Mouse (Mus musculus) liver, embryonic 14.5 days (tissue): ENCODE measurements around the gene Tm9sf4. TPM values are rescaled to one million over a fixed set of nuclear protein-coding genes. Genes with fewer than 3 reads are reported as not detected.

Experiments
- ATAC-seq: fragments of 200-750 bp; cut with Nextera tagmentation; 2 replicates; pipeline ENCODE4 v1.8.0; 2017; ENCODE audit warnings: moderate number of reproducible peaks, mild to moderate bottlenecking, moderate library complexity; ENCODE audit not compliant: insufficient read depth
- DNase-seq, 3 experiments: peaks; one replicate each; pipeline ENCODE4 v3.0.0-alpha.2; 2012 to 2013; ENCODE audit warnings: low read depth in 3 of 3, low spot score in 3 of 3
- H3K27ac ChIP-seq: fragments of 300-500 bp; sonication (generic); 2 replicates; pipeline ENCODE4 v1.5.1; 2014; ENCODE audit warnings: moderate library complexity, mild to moderate bottlenecking, control low read depth, inconsistent platforms
- H3K27me3 ChIP-seq: fragments of 300-500 bp; sonication (generic); 2 replicates; pipeline ENCODE4 v1.6.1; 2014; ENCODE audit warnings: mild to moderate bottlenecking, low read length, moderate library complexity; ENCODE audit not compliant: control insufficient read depth, insufficient read depth
- H3K36me3 ChIP-seq: fragments of 300-500 bp; sonication (generic); replicated peaks from 2 replicates; pipeline ENCODE4 v1.6.1; 2014; ENCODE audit warnings: low read depth; ENCODE audit not compliant: control insufficient read depth, insufficient read depth
- H3K4me1 ChIP-seq, 2 experiments: fragments of 200-500 bp in 1 of 2; fragments of 300-500 bp in 1 of 2; sonication (generic) in 1 of 2; replicated peaks; 2 replicates each; pipeline ENCODE4 v1.6.1; 2012 to 2014; ENCODE audit warnings: antibody characterized with exemption in 1 of 2, inconsistent platforms in 1 of 2, low read length in 1 of 2; ENCODE audit not compliant: control insufficient read depth in 2 of 2, insufficient read depth in 2 of 2
- H3K4me2 ChIP-seq: fragments of 300-500 bp; sonication (generic); 2 replicates; pipeline ENCODE4 v1.6.1; 2014; ENCODE audit warnings: low read depth, mild to moderate bottlenecking, control low read depth, moderate library complexity
- H3K4me3 ChIP-seq, 2 experiments: fragments of 200-500 bp in 1 of 2; fragments of 300-500 bp in 1 of 2; sonication (generic) in 1 of 2; 2 replicates each; pipeline ENCODE4 v1.5.1; 2012 to 2014; ENCODE audit warnings: low read depth in 2 of 2, low read length in 2 of 2, mild to moderate bottlenecking in 2 of 2, control low read depth in 1 of 2, inconsistent platforms in 1 of 2, moderate library complexity in 1 of 2; ENCODE audit not compliant: insufficient read depth in 1 of 2
- H3K9ac ChIP-seq: fragments of 300-500 bp; sonication (generic); replicated peaks from 2 replicates; pipeline ENCODE4 v1.6.1; 2014; ENCODE audit warnings: mild to moderate bottlenecking, control low read depth, moderate library complexity
- H3K9me3 ChIP-seq: fragments of 300-500 bp; sonication (generic); 2 replicates; pipeline ENCODE4 v1.6.1; 2016; ENCODE audit warnings: low read length, mixed read lengths; ENCODE audit not compliant: control insufficient read depth
- CTCF ChIP-seq: IDR thresholded peaks from 2 replicates; pipeline ENCODE4 v1.5.1; 2016; ENCODE audit warnings: antibody characterized with exemption, low read depth, control low read depth
- EP300 ChIP-seq: IDR thresholded peaks from 2 replicates; pipeline ENCODE4 v1.6.1; 2016; ENCODE audit warnings: antibody characterized with exemption, low read depth
- WGBS: fragments of 180-500 bp; shearing (Covaris S2); extraction: QIAGEN DNeasy Blood & Tissue Kit; methylation state at CpG from one replicate; pipeline ENCODE4 v1.1.7; 2014; ENCODE audit not compliant: insufficient replicate concordance; 5-methylcytosine and 5-hydroxymethylcytosine counted together
- polyA plus RNA-seq, 2 experiments: library from polyadenylated mRNA; depleted of rRNA in 1 of 2; stranded (reverse) in 1 of 2; unstranded in 1 of 2; fragments of >200 nt; fragmentation: Nextera tagmentation in 1 of 2; extraction: Ambion mirVana in 1 of 2; gene quantifications; 2 replicates each; pipeline versions ENCODE4 v1.2.1 to v1.2.3; 2012 to 2014

Tm9sf4 gene
- polyA plus RNA-seq, 2 experiments = 13.0 to 23.7 TPM

- DNase-seq = no peak
- Histone ChIP-seq H3K9me3 (no peaks in the 10 kb centered on the region), H3K27me3 (no peaks in the 10 kb centered on the region), H3K4me3 (no peak overlapping the region), H3K4me2 (no peak overlapping the region), H3K36me3 (no peaks in the 10 kb centered on the region), H3K4me1 (no peaks in the 10 kb centered on the region), H3K9ac (no peak overlapping the region), H3K27ac (no peak overlapping the region)
- TF ChIP-seq CTCF (no peak), EP300 (no peak)
- no peak for ATAC-seq
- 70% methylated on average over 4 of the region's 4 CpGs for WGBS
Observed at GRCm38 (mm10) chr2:153136211-153136610, 24.9 kb upstream of the Tm9sf4 start.

- Histone ChIP-seq H3K27ac (no peak overlapping the region), H3K4me3 (no peak overlapping the region), H3K9me3 (no peaks in the 10 kb centered on the region), H3K4me2 (no peak overlapping the region), H3K36me3 (no peaks in the 10 kb centered on the region), H3K27me3 (no peaks in the 10 kb centered on the region), H3K4me1 (no peaks in the 10 kb centered on the region), H3K9ac (no peak overlapping the region)
- WGBS = 57% methylated on average over 7 of the region's 7 CpGs
- no peak for ATAC-seq
- TF ChIP-seq CTCF (no peak), EP300 (no peak)
- DNase-seq = no peak
Observed at GRCm38 (mm10) chr2:153139158-153139557, 21.9 kb upstream of the Tm9sf4 start.

GRCm38 (mm10) chr2:153139996-153140613 lies 21.0 kb upstream of the Tm9sf4 start:
- Histone ChIP-seq H3K27ac (no peak overlapping the region), H3K9me3 (no peaks in the 10 kb centered on the region), H3K9ac (no peak overlapping the region), H3K4me3 (no peak overlapping the region), H3K27me3 (no peaks in the 10 kb centered on the region), H3K4me2 (no peak overlapping the region), H3K36me3 (no peaks in the 10 kb centered on the region), H3K4me1 (no peaks in the 10 kb centered on the region)
- 45% methylated on average over 9 of the region's 9 CpGs for WGBS
- DNase-seq = no peak
- ATAC-seq = no peak
- no peak for TF ChIP-seq EP300
- no peak for TF ChIP-seq CTCF

GRCm38 (mm10) chr2:153142620-153143199 lies 18.4 kb upstream of the Tm9sf4 start:
- ATAC-seq (no peak), DNase-seq (peak in 2 of 3 experiments; percentile 16 to 35)
- H3K36me3 ChIP-seq = no peaks in the 10 kb centered on the region
- H3K9ac ChIP-seq = no peak overlapping the region
- no peaks in the 10 kb centered on the region for H3K4me1 ChIP-seq
- no peak overlapping the region for H3K27ac ChIP-seq
- no peak overlapping the region for H3K4me3 ChIP-seq
- H3K4me2 ChIP-seq = no peak overlapping the region
- 26% methylated on average over 10 of the region's 10 CpGs for WGBS
- peak; percentile 76 for TF ChIP-seq CTCF
- no peak for TF ChIP-seq EP300
- no peaks in the 10 kb centered on the region for H3K27me3 ChIP-seq
- H3K9me3 ChIP-seq = no peaks in the 10 kb centered on the region

DNA sequence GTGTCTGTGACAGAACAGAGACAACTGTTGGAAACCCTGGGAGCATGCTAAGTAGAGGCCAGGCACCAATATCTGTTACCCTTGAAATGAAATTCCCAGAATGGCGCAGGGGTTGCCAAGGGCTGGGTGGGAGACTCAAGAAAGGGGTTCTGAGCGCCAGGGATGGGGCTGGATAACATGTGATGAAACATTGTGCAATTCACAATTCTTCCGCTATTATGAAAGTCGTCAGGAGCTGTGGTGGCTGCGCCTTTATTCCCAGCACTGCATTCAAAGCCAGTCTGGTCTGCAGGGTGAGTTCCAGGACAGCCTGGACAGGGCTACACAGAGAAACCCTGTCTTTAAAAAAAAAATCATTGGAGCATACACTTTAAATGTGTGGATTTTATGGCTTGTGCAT lies 15.8 kb upstream of the Tm9sf4 start:
- Histone ChIP-seq H3K27ac (no peak overlapping the region), H3K4me1 (no peaks in the 10 kb centered on the region), H3K9ac (no peak overlapping the region), H3K4me3 (no peak overlapping the region), H3K27me3 (no peaks in the 10 kb centered on the region), H3K36me3 (no peaks in the 10 kb centered on the region), H3K4me2 (no peak overlapping the region), H3K9me3 (no peaks in the 10 kb centered on the region)
- DNase-seq = no peak
- 68% methylated on average over 5 of the region's 5 CpGs for WGBS
- no peak for ATAC-seq
- TF ChIP-seq EP300 (no peak), CTCF (no peak)
